Comparison of ENCODE assay signal across 8 mouse cellular contexts in the genomic region with DNA sequence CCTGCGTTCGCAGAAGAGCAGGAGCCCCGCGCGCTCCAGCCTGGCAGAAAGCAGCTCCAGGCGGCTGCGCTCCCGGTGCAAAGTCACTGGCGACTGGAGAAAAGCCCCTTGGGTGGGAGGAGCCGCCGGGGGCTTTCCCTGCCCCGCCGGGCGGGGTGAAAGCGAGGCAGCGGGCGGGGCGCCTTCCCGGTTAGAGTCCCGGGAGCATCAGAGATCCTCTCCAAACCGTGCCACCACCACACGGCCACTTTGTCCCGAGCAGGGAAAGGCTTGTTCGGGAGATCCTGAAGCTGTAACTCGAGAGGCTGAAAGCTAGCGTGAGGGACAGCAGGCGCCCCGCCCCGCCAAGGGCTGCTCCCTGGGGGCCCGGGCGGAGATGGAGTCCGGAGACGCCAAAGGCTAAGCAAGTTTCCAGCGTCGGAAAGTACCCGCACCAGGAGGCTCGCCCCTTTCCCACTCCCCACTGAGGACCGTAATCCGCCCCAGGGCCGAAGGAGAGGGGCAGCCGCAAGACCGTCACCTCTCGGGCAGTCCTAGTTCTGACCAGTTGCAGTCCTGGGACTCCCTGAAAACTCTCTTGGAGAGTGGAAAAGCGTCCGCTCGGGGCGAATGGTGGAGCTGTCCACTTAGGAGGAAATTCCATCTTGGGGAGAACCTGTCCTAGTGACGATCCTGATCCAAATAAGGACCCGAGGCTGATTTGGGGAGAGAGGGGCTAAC. TPM values are rescaled to one million over a fixed set of nuclear protein-coding genes. Genes with fewer than 3 reads are reported as not detected.
DNase-seq lines count a peak whose midpoint lies in the region; ATAC-seq and TF ChIP-seq lines count a peak whose summit lies in the region.

Ankrd33b (minus strand) TSS at position 246 of the 720 bp plus-strand sequence.

- no peaks in the 10 kb centered on the region for H3K4me1 ChIP-seq in embryonic fibroblast, embryonic 13.5 days (ENCODE audit: control insufficient read depth, insufficient read depth, low read length)
- H3K4me1 ChIP-seq in heart, postnatal 0 days (ENCODE audit: control insufficient read depth, insufficient read depth), result peaks cover 9% of the 10 kb centered on the region; the same call in 1 of the 2 replicates

- peak within 1 kb of the TSS; percentile 99 for H3K4me2 ChIP-seq in heart, postnatal 0 days (ENCODE audit: low read depth, low read length)

- ATAC-seq in heart, postnatal 0 days (ENCODE audit: insufficient read depth, low read depth), result peak; percentile 70
- ATAC-seq in neutrophil, adult 5-6 weeks (ENCODE audit: extremely low read depth, insufficient number of reproducible peaks, low FRiP score, poor library complexity, severe bottlenecking), result no peak

- peak; percentile 8 for DNase-seq in thymus, postnatal 25 days
- DNase-seq in thymus, postnatal 10 days (ENCODE audit: low spot score in 2 of 2), result no peak
- peak; percentile 51 for DNase-seq in heart, postnatal 0 days (ENCODE audit: low spot score)
- DNase-seq in kidney, postnatal 36 days, result peak; percentile 88 to 92
- peak; percentile 81 to 83 for DNase-seq in lung, adult 18-20 months
- DNase-seq in ovary, postnatal 10 days (ENCODE audit: low spot score), result no peak

- no peak for TF ChIP-seq EP300 in heart, postnatal 0 days (IDR thresholded peaks at IDR 0.05; ENCODE audit: low read depth)

- peak within 1 kb of the TSS; percentile 41 for H3K4me3 ChIP-seq in embryonic fibroblast, embryonic 13.5 days (ENCODE audit: insufficient read depth, low read length)
- peak within 1 kb of the TSS; percentile 81 for H3K4me3 ChIP-seq in heart, postnatal 0 days (ENCODE audit: low read depth, low read length)

- no peak within 1 kb of the TSS for H3K27ac ChIP-seq in embryonic fibroblast, embryonic 13.5 days (ENCODE audit: insufficient read depth, low read length)
- H3K27ac ChIP-seq in heart, postnatal 0 days (ENCODE audit: low read depth), result peak within 1 kb of the TSS; percentile 60

- no peaks in the 10 kb centered on the region for H3K36me3 ChIP-seq in heart, postnatal 0 days (replicated peaks; ENCODE audit: control insufficient read depth, insufficient read depth, low read length)

- no peaks in the 10 kb centered on the region for H3K9me3 ChIP-seq in heart, postnatal 0 days (replicated peaks; ENCODE audit: control insufficient read depth, low read length)

- H3K27me3 ChIP-seq in heart, postnatal 0 days (ENCODE audit: control insufficient read depth, insufficient read depth, low read length), result 0 out of 2 replicates have a peak, but pooled peaks cover 3% of the 10 kb centered on the region

- peak within 1 kb of the TSS; percentile 72 for H3K9ac ChIP-seq in heart, postnatal 0 days (replicated peaks; ENCODE audit: low read depth, low read length)

- TF ChIP-seq CTCF in embryonic fibroblast, embryonic 13.5 days (IDR thresholded peaks at IDR 0.05; ENCODE audit: borderline replicate concordance, insufficient read depth, low read length), result no peak
- no peak for TF ChIP-seq CTCF in heart, postnatal 0 days (IDR thresholded peaks at IDR 0.05; ENCODE audit: low read depth)

- no peak for TF ChIP-seq POLR2A in embryonic fibroblast, embryonic 13.5 days (IDR thresholded peaks at IDR 0.05; ENCODE audit: low read depth, low read length)

- WGBS in heart, postnatal 0 days, result under 1% methylated on average over 48 of the region's 49 CpGs

RNA-seq across cellular contexts. Expression of gene Ankrd33b, which starts in this region (rescaled TPM):
- polyA plus RNA-seq in embryonic fibroblast, embryonic 13.5 days (2011; ENCODE audit: insufficient read length, low read depth, missing spikeins), result 0.16 and 0.17 TPM in 2 replicates
- total RNA-seq in heart, postnatal 0 days (2014; rRNA removed; ENCODE audit: low replicate concordance), result 12.9 and 23.3 TPM in 2 replicates
- polyA plus RNA-seq in heart, postnatal 0 days (2015; fragmentation: Nextera tagmentation; extraction: Ambion mirVana), result 5.1 and 5.6 TPM in 2 replicates
- 60.8 and 66.5 TPM in 2 replicates for total RNA-seq in neutrophil, adult 5-6 weeks (2017)

Comparison
In these comparisons a context has a peak if more than half of its experiments do, and no peak if none do; other contexts are left out.
1. DNase-seq: peak in thymus, postnatal 25 days (single experiment), heart, postnatal 0 days (single experiment), kidney, postnatal 36 days (2 of 2) and lung, adult 18-20 months (2 of 2); none in thymus, postnatal 10 days (0 of 2) and ovary, postnatal 10 days (single experiment).